Mouse (Mus musculus) CH12.LX (cell line): ENCODE results near the gene Hoxa11. TPM values are rescaled to one million over a fixed set of nuclear protein-coding genes. Genes with fewer than 3 reads are reported as not detected.

Source experiments
- DNase-seq: peaks from one replicate; pipeline ENCODE4 v3.0.0-alpha.2; 2013; ENCODE audit errors: extremely low read depth
- H3K27ac ChIP-seq: 2 replicates; pipeline ENCODE4 v1.5.1; 2012; ENCODE audit warnings: low read depth, mild to moderate bottlenecking, control low read depth, moderate library complexity; ENCODE audit not compliant: insufficient read depth
- H3K27me3 ChIP-seq: replicated peaks from 2 replicates; pipeline ENCODE3; 2012; ENCODE audit warnings: inconsistent platforms
- H3K36me3 ChIP-seq, 2 experiments: replicated peaks in 1 of 2; 2 replicates each; pipeline versions ENCODE3 to v1.6.1; 2012; ENCODE audit warnings: inconsistent platforms in 1 of 2, low read length in 1 of 2, mild to moderate bottlenecking in 1 of 2, mixed read lengths in 1 of 2, moderate library complexity in 1 of 2; ENCODE audit not compliant: control insufficient read depth in 1 of 2, insufficient read depth in 1 of 2
- H3K4me1 ChIP-seq, 2 experiments: 2 replicates each; pipeline ENCODE4 v1.6.1; 2012; ENCODE audit warnings: inconsistent platforms in 1 of 2, moderate library complexity in 1 of 2; ENCODE audit not compliant: insufficient read depth in 2 of 2, control insufficient read depth in 1 of 2
- H3K4me2 ChIP-seq: 2 replicates; pipeline ENCODE4 v1.6.1; 2012; ENCODE audit warnings: low read depth, mild to moderate bottlenecking, control low read depth; ENCODE audit not compliant: poor library complexity, insufficient read depth, severe bottlenecking
- H3K4me3 ChIP-seq, 3 experiments: fragments of 150-350 bp in 1 of 3; sonication (generic) in 1 of 3; replicated peaks in 1 of 3; 2 replicates each; pipeline versions ENCODE3 to v1.5.1; 2011 to 2012; ENCODE audit warnings: low read depth in 2 of 3, low read length in 2 of 3, mild to moderate bottlenecking in 2 of 3, moderate library complexity in 2 of 3, control low read depth in 1 of 3, improper control_type of control experiment in 1 of 3, inconsistent platforms in 1 of 3, mixed read lengths in 1 of 3; ENCODE audit not compliant: poor library complexity in 1 of 3
- H3K79me2 ChIP-seq: replicated peaks from 2 replicates; pipeline ENCODE4 v1.6.1; 2012; ENCODE audit warnings: mild to moderate bottlenecking, moderate library complexity; ENCODE audit not compliant: control insufficient read depth, poor library complexity, insufficient read depth, severe bottlenecking; ENCODE audit errors: extremely low read depth
- H3K9ac ChIP-seq: 2 replicates; pipeline ENCODE4 v1.6.1; 2012; ENCODE audit warnings: low read depth, mild to moderate bottlenecking, control low read depth, moderate library complexity; ENCODE audit not compliant: insufficient read depth
- H3K9me3 ChIP-seq: replicated peaks from 2 replicates; pipeline ENCODE3; 2012; ENCODE audit warnings: low read length, inconsistent platforms, mixed read lengths
- CHD1 ChIP-seq: IDR thresholded peaks from 2 replicates; pipeline ENCODE4 v1.6.1; 2012; ENCODE audit warnings: low read depth, low read length, improper control_type of control experiment, inconsistent platforms
- CHD2 ChIP-seq: IDR thresholded peaks from 2 replicates; pipeline ENCODE4 v1.6.1; 2011; ENCODE audit warnings: low read length, improper control_type of control experiment
- E2F4 ChIP-seq: IDR thresholded peaks from 2 replicates; pipeline ENCODE4 v1.6.1; 2011; ENCODE audit warnings: low read depth, low read length, improper control_type of control experiment; ENCODE audit not compliant: insufficient replicate concordance
- ELF1 ChIP-seq: IDR thresholded peaks from 2 replicates; pipeline ENCODE4 v1.6.1; 2014; ENCODE audit warnings: low read depth, mild to moderate bottlenecking, inconsistent platforms, low read length, improper control_type of control experiment
- JUN ChIP-seq: IDR thresholded peaks from 2 replicates; pipeline ENCODE4 v1.6.1; 2011; ENCODE audit warnings: low read depth, mild to moderate bottlenecking, low read length, improper control_type of control experiment, moderate library complexity; ENCODE audit not compliant: insufficient read depth
- JUND ChIP-seq: conservative IDR thresholded peaks from 2 replicates; pipeline ENCODE4 v1.6.1; 2011; ENCODE audit warnings: low read depth, low read length, improper control_type of control experiment
- KAT2A ChIP-seq: IDR thresholded peaks from 2 replicates; pipeline ENCODE4 v1.6.1; 2012; ENCODE audit warnings: low read length, improper control_type of control experiment, inconsistent platforms; ENCODE audit not compliant: insufficient replicate concordance
- MAZ ChIP-seq: IDR thresholded peaks from 2 replicates; pipeline ENCODE4 v1.6.1; 2012; ENCODE audit warnings: low read depth, mild to moderate bottlenecking, inconsistent platforms, low read length, improper control_type of control experiment, moderate library complexity
- MXI1 ChIP-seq: IDR thresholded peaks from 2 replicates; pipeline ENCODE4 v1.6.1; 2011; ENCODE audit warnings: mild to moderate bottlenecking, low read depth, low read length, improper control_type of control experiment
- NRF1 ChIP-seq: IDR thresholded peaks from 2 replicates; pipeline ENCODE4 v1.6.1; 2014; ENCODE audit warnings: low read depth, mild to moderate bottlenecking, inconsistent platforms, low read length, improper control_type of control experiment, moderate library complexity
- PAX5 ChIP-seq: IDR thresholded peaks from 2 replicates; pipeline ENCODE4 v1.6.1; 2012; ENCODE audit warnings: low read length, inconsistent platforms, mixed read lengths
- RAD21 ChIP-seq: IDR thresholded peaks from 2 replicates; pipeline ENCODE4 v1.6.1; 2011; ENCODE audit warnings: low read depth, mild to moderate bottlenecking, low read length, improper control_type of control experiment, moderate library complexity
- ZC3H11A ChIP-seq: IDR thresholded peaks from 2 replicates; pipeline ENCODE4 v1.6.1; 2012; ENCODE audit warnings: low read depth, mild to moderate bottlenecking, inconsistent platforms, low read length, improper control_type of control experiment
- ZKSCAN1 ChIP-seq: IDR thresholded peaks from 2 replicates; pipeline ENCODE4 v1.6.1; 2012; ENCODE audit warnings: low read depth, inconsistent platforms, low read length, improper control_type of control experiment, borderline replicate concordance
- ZMIZ1 ChIP-seq: IDR thresholded peaks from 2 replicates; pipeline ENCODE4 v1.6.1; 2012; ENCODE audit warnings: low read depth, mild to moderate bottlenecking, inconsistent platforms, low read length, improper control_type of control experiment
- ZNF384 ChIP-seq: IDR thresholded peaks from 2 replicates; pipeline ENCODE4 v1.6.1; 2012; ENCODE audit warnings: low read depth, low read length, improper control_type of control experiment, inconsistent platforms
- dilution Hi-C: fragments of 300-500 bp; cut with MboI; formaldehyde crosslinking; loops from 2 replicates; pipeline ENCODE4 v1.14.3; 2020; ENCODE audit warnings: low sequenced_read_pairs; ENCODE audit not compliant: extremely low pct_unique_long_range_greater_than_20kb, extremely low pct_ligation_motif_present
- in situ Hi-C: fragments of 300-500 bp; cut with MboI; formaldehyde crosslinking; loops from 3 replicates; pipeline ENCODE4 v1.14.3; 2019; ENCODE audit warnings: low sequenced_read_pairs, low pct_ligation_motif_present, low pct_unique_long_range_greater_than_20kb, mixed read lengths
- polyA plus RNA-seq: library from polyadenylated mRNA; unstranded; fragments of >175 nt; gene quantifications from 2 replicates; pipeline ENCODE4 v1.2.1, GENCODE M21; 2012; ENCODE audit warnings: low read depth; ENCODE audit not compliant: insufficient read length
- total RNA-seq, 2 experiments: library from RNA; depleted of rRNA; stranded (reverse); fragments of 300-350 nt in 1 of 2; fragments of >200 nt in 1 of 2; gene quantifications; 2 replicates each; pipeline ENCODE4 v1.2.3; 2012 to 2014

Hoxa11 gene
- total and polyA plus RNA-seq, 3 experiments, result not detected

GRCm38 (mm10) chr6:52290186-52290585 is 44.6 kb upstream of the Hoxa11 start:
- Histone ChIP-seq H3K36me3 (no peaks in the 10 kb centered on the region), H3K9me3 (no peaks in the 10 kb centered on the region), H3K27me3 (no peaks in the 10 kb centered on the region), H3K9ac (no peak overlapping the region), H3K4me3 (no peak overlapping the region), H3K79me2 (no peaks in the 10 kb centered on the region), H3K27ac (no peak overlapping the region), H3K4me1 (peaks cover 3 to 22% of the 10 kb centered on the region in 2 experiments; a peak in 3 of 4 replicates), H3K4me2 (no peak overlapping the region)
- dilution Hi-C loops (no loop called here), in situ Hi-C loops (loop anchor here (25.0 kb wide), 1 partner anchor 297 kb away; no protein-coding TSS in a partner anchor)
- no peak for DNase-seq
- TF ChIP-seq ZC3H11A, result no peak
- TF ChIP-seq JUN, result no peak
- TF ChIP-seq CHD2, result no peak
- no peak for TF ChIP-seq ZMIZ1
- TF ChIP-seq PAX5, result no peak
- no peak for TF ChIP-seq CHD1
- TF ChIP-seq JUND, result no peak
- no peak for TF ChIP-seq E2F4
- TF ChIP-seq, all 38 proteins: peak for 0

- no peaks in the 10 kb centered on the region for H3K27me3 ChIP-seq
- no peak overlapping the region for H3K27ac ChIP-seq
- in situ Hi-C loops (loop anchor here (25.0 kb wide), 1 partner anchor 303 kb away; no protein-coding TSS in a partner anchor), dilution Hi-C loops (no loop called here)
- no peak for DNase-seq
- no peak overlapping the region for H3K4me2 ChIP-seq
- no peaks in the 10 kb centered on the region for H3K79me2 ChIP-seq
- H3K4me3 ChIP-seq, result no peak overlapping the region
- no peaks in the 10 kb centered on the region for H3K9me3 ChIP-seq
- no peaks in the 10 kb centered on the region for H3K36me3 ChIP-seq
- no peaks in the 10 kb centered on the region for H3K4me1 ChIP-seq
- H3K9ac ChIP-seq, result no peak overlapping the region
- no peak for TF ChIP-seq MXI1
- TF ChIP-seq ZC3H11A, result no peak
- TF ChIP-seq ZMIZ1, result no peak
- no peak for TF ChIP-seq JUN
These were observed 38.3 kb upstream of the Hoxa11 start for GRCm38 (mm10) chr6:52283896-52284295.

- Histone ChIP-seq H3K4me1 (peaks cover 0 to 2% of the 10 kb centered on the region in 2 experiments; a peak in 1 of 4 replicates), H3K79me2 (no peaks in the 10 kb centered on the region), H3K9ac (no peak overlapping the region), H3K27me3 (no peaks in the 10 kb centered on the region), H3K27ac (no peak overlapping the region), H3K4me2 (no peak overlapping the region), H3K36me3 (no peaks in the 10 kb centered on the region), H3K9me3 (no peaks in the 10 kb centered on the region), H3K4me3 (no peak overlapping the region)
- TF ChIP-seq RAD21 (no peak), ELF1 (no peak), ZKSCAN1 (no peak), MAZ (no peak), ZNF384 (no peak), KAT2A (no peak), NRF1 (no peak), ZMIZ1 (no peak), JUND (no peak)
- no peak for DNase-seq
- dilution Hi-C loops, result no loop called here
- in situ Hi-C loops, result loop anchor here (25.0 kb wide), 1 partner anchor 306 kb away; no protein-coding TSS in a partner anchor
These were observed 35.5 kb upstream of the Hoxa11 start for GRCm38 (mm10) chr6:52281084-52281483.
